Mouse (Mus musculus): ENCODE measurements around the gene Armc5. TPM values are rescaled to one million over a fixed set of nuclear protein-coding genes. Genes with fewer than 3 reads are reported as not detected.

Gene Armc5
- not detected in 2 replicates for polyA plus RNA-seq (2012; ENCODE audit: insufficient read depth, insufficient read length, low replicate concordance, missing spikeins)

DNA sequence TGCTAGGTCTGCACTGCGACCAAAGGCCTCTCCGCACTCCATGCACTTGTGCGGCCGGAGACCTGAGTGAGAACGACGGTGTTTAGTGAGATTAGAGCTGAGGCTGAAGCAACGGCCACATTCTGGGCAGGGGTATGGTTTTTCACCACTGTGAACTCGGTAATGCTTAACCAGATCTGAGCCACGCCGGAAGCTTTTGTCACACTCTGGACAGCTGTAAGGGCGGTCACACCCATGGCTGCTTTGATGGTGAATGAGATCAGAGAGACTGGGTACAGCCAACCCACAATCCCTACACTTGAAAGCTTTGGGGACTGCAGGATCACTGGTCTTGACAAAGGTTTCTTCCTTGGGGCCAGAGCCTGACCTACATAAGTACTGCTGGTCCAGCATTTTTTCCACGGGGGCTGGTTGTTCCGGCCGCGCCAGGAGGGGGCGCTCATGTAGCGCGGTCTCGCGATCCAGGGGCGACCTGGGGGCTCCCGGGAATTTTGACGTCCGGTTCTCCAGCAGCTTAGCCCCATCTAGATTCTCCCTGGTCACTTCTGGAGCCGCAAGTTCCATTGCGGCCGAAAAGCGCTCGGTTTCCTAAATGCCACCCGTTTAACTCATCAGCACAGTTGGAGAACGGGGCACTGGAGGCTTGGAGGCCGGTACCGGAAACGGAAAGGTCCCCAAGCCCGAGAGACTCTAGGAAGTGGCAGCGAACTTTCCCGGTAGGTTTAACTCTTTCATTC, at the start of gene Armc5:
TSS of gene Armc5 (plus strand) at position 487 of the 737 bp plus-strand sequence.
- Histone ChIP-seq H3K27ac (ENCODE audit: insufficient read depth, low read depth, low read length) (peak within 1 kb of the TSS; percentile 87), H3K4me3 (ENCODE audit: insufficient read depth, low read depth, low read length) (peak within 1 kb of the TSS; percentile 72), H3K4me1 (ENCODE audit: control insufficient read depth, insufficient read depth, low read length) (peaks cover 11% of the 10 kb centered on the region)
- TF ChIP-seq CTCF (IDR thresholded peaks at IDR 0.05; ENCODE audit: insufficient read depth, low read depth, low read length) (peak; percentile 97), POLR2A (IDR thresholded peaks at IDR 0.05; ENCODE audit: insufficient read depth, low read depth, low read length) (no peak)
- WGBS: 23% methylated on average over 37 of the region's 37 CpGs

DNA sequence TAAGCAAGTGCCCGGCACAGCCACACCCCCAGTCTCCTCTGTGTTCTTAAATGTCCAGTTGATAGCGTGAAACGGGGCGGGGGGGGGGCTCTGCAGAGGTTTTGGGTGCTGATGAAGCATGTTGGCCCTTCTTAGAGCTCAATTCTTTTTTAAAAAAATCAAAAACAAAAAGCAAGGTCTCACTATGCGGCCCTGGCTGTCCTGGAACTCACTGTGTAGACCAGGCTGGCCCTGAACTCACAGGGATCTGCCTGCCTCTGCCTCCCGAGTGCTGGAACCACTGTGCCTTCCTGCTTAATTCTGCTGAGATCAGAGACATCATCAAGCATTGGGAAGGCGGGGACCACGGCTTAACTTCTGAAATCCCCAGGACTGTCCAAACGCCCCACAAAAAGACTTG, 35.5 kb upstream of the Armc5 start:
- H3K27ac ChIP-seq (ENCODE audit: insufficient read depth, low read depth, low read length): no peak overlapping the region
- no peaks in the 10 kb centered on the region for H3K4me1 ChIP-seq (ENCODE audit: control insufficient read depth, insufficient read depth, low read length)
- TF ChIP-seq CTCF (IDR thresholded peaks at IDR 0.05; ENCODE audit: insufficient read depth, low read depth, low read length) (no peak), POLR2A (IDR thresholded peaks at IDR 0.05; ENCODE audit: insufficient read depth, low read depth, low read length) (no peak)
- no peak overlapping the region for H3K4me3 ChIP-seq (ENCODE audit: insufficient read depth, low read depth, low read length)
- 89% methylated on average over 9 of the region's 9 CpGs for WGBS

DNA sequence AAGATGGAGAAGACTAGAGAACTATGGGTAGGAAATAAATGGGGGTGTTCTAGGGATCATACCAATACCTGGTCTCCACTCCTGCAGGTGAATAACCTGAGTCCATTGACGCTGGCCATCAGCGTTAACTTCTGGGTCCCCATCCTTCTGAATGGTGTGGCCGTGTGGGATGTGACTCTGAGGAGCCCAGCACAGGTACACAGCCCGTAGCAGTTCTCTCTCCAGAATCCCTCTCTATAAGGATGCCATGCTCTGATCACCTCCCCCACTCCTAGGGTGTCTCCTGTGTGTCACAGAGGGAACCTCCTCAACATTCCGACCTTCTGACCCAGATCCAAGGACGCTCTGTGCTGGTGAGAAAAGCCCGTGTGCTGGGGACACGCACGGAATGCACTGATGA, 34.1 kb upstream of the Armc5 start:
- WGBS: 83% methylated on average over 9 of the region's 9 CpGs
- Histone ChIP-seq H3K27ac (ENCODE audit: insufficient read depth, low read depth, low read length) (no peak overlapping the region), H3K4me1 (ENCODE audit: control insufficient read depth, insufficient read depth, low read length) (no peaks in the 10 kb centered on the region), H3K4me3 (ENCODE audit: insufficient read depth, low read depth, low read length) (no peak overlapping the region)
- no peak for TF ChIP-seq CTCF (IDR thresholded peaks at IDR 0.05; ENCODE audit: insufficient read depth, low read depth, low read length)
- TF ChIP-seq POLR2A (IDR thresholded peaks at IDR 0.05; ENCODE audit: insufficient read depth, low read depth, low read length): no peak

DNA sequence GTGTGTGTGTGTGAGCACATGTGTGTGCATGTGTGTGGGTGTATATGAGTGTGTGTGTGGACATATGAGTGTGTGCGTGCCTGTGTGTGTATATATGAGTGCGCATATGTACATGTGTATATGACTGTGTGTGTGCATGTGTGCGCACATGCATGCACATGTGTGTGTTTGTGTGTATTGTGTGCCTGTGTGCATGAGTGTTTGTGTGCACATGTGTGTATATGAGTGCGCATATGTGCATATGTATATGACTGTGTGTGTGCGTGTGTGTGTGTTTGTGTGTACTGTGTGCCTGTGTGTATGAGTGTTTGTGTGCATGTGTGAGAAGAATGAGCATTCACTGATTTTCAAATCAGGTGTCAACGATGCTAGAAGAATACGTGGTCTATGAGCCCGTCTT, 33.0 kb upstream of the Armc5 start:
- TF ChIP-seq POLR2A (IDR thresholded peaks at IDR 0.05; ENCODE audit: insufficient read depth, low read depth, low read length) (no peak), CTCF (IDR thresholded peaks at IDR 0.05; ENCODE audit: insufficient read depth, low read depth, low read length) (no peak)
- 82% methylated on average over 8 of the region's 8 CpGs for WGBS
- no peak overlapping the region for H3K4me3 ChIP-seq (ENCODE audit: insufficient read depth, low read depth, low read length)
- no peak overlapping the region for H3K27ac ChIP-seq (ENCODE audit: insufficient read depth, low read depth, low read length)
- H3K4me1 ChIP-seq (ENCODE audit: control insufficient read depth, insufficient read depth, low read length): no peaks in the 10 kb centered on the region

DNA sequence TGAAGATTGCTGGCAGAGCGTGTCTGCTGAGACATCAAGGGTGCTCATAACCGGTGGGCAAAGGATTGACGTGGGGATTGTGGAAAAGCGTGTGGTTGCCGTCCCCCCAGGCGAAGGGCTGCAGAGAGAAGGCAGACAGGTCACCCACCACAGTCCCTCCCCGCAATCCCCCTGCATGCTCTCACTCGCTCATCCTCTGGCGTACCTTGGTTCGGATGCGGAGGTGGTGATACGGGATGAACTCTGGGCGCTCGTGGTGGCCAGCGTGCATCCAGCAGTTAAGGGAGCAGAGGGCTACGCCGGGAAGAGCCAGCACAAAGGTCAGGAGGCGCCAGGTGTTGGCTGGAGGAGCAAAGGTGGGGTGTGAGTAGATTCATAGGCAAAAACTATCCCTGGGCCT, 31.4 kb upstream of the Armc5 start:
- H3K27ac ChIP-seq (ENCODE audit: insufficient read depth, low read depth, low read length): no peak overlapping the region
- WGBS: 90% methylated on average over 18 of the region's 18 CpGs
- H3K4me1 ChIP-seq (ENCODE audit: control insufficient read depth, insufficient read depth, low read length): no peaks in the 10 kb centered on the region
- no peak for TF ChIP-seq POLR2A (IDR thresholded peaks at IDR 0.05; ENCODE audit: insufficient read depth, low read depth, low read length)
- no peak for TF ChIP-seq CTCF (IDR thresholded peaks at IDR 0.05; ENCODE audit: insufficient read depth, low read depth, low read length)
- no peak overlapping the region for H3K4me3 ChIP-seq (ENCODE audit: insufficient read depth, low read depth, low read length)

DNA sequence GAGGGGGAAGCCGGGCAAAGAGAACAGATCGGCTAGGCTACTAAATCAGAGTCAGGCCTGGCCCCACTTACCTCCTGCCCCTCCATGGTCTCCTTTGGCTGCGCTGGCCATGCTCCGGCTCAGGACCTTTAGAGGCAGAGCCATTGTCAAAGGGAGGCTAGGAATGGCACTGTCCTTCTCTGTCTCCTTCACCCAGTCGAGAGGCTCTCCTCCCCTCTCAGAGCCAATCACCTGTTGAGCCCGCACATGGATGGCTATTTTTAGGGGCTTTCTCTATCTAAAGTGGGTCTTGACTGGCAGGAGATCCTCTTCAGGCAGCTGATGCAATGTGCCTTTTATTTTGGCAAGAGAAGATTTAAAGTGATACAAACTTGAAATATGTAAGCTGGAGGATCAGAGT, 31.0 kb upstream of the Armc5 start, which contains the start of gene Cox6a2:
TSS of gene Cox6a2 (minus strand) at position 236 of the 400 bp plus-strand sequence.
- TF ChIP-seq CTCF (IDR thresholded peaks at IDR 0.05; ENCODE audit: insufficient read depth, low read depth, low read length) (no peak), POLR2A (IDR thresholded peaks at IDR 0.05; ENCODE audit: insufficient read depth, low read depth, low read length) (no peak)
- Histone ChIP-seq H3K4me3 (ENCODE audit: insufficient read depth, low read depth, low read length) (no peak within 1 kb of the TSS), H3K4me1 (ENCODE audit: control insufficient read depth, insufficient read depth, low read length) (no peaks in the 10 kb centered on the region), H3K27ac (ENCODE audit: insufficient read depth, low read depth, low read length) (no peak within 1 kb of the TSS)
- WGBS: 88% methylated on average over 6 of the region's 6 CpGs

DNA sequence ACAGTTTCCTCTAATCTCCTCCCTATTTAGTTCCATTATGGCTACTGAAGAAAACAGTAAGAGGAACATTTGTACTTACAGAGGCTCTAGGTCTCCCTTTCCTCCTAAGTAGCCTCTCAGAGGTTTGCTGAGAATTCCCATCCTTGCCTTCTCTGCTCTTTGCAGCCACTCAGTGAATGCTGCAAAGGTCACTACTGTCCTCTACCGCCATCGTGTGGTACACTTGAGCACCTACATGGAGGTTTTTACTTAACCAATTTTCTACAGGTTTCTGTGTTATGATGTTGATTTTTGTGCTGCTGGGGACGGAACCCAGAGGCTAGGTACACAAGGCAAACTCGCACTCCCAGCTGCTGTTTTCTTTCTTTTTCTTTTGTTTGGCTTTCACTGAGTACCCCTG, 29.0 kb upstream of the Armc5 start:
- Histone ChIP-seq H3K27ac (ENCODE audit: insufficient read depth, low read depth, low read length) (no peak overlapping the region), H3K4me1 (ENCODE audit: control insufficient read depth, insufficient read depth, low read length) (no peaks in the 10 kb centered on the region), H3K4me3 (ENCODE audit: insufficient read depth, low read depth, low read length) (no peak overlapping the region)
- WGBS: 5% methylated on average over 4 of the region's 4 CpGs
- no peak for TF ChIP-seq POLR2A (IDR thresholded peaks at IDR 0.05; ENCODE audit: insufficient read depth, low read depth, low read length)
- no peak for TF ChIP-seq CTCF (IDR thresholded peaks at IDR 0.05; ENCODE audit: insufficient read depth, low read depth, low read length)

DNA sequence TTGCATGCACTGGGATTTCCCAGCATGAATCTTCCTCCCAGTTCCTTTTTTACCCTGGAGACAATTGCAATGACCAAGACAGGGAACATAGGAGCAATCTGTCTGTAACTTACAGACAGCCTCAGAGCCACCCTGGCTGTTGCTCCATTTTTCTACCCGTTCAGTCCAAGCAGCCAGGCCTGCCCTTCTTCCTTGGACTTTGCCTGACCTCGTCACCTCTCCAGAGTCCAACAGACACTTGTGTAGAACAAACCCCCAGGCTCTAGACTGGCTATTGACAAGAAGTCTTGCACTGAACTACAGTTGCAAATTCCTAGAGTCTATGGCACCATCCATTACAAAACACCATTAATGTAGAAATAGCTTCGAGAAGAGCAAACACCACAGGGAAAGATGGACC, 27.3 kb upstream of the Armc5 start:
- H3K4me1 ChIP-seq (ENCODE audit: control insufficient read depth, insufficient read depth, low read length): no peaks in the 10 kb centered on the region
- 66% methylated on average over 3 of the region's 3 CpGs for WGBS

DNA sequence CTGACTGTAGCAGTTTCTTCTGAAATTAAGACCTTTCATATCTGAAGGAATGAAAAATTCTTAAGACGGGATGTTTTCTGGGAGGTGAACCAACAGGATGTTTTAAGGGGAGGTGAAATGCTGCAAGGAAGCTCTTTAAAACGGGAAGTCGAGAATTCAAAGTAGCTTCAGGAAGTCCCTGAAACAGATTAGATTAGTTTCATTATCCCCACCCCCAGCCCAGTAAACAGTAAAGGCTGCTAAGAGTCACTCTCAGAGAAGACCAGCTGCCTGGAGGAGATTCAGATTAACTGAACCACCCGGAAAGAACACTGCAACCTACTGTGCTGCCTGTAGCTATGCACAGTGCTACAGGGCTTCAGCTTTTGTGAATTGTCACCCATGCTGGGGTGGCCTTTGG, 17.2 kb upstream of the Armc5 start:
- no peak for TF ChIP-seq POLR2A (IDR thresholded peaks at IDR 0.05; ENCODE audit: insufficient read depth, low read depth, low read length)
- H3K4me3 ChIP-seq (ENCODE audit: insufficient read depth, low read depth, low read length): no peak overlapping the region
- H3K27ac ChIP-seq (ENCODE audit: insufficient read depth, low read depth, low read length): no peak overlapping the region
- no peaks in the 10 kb centered on the region for H3K4me1 ChIP-seq (ENCODE audit: control insufficient read depth, insufficient read depth, low read length)
- 89% methylated on average over 4 of the region's 4 CpGs for WGBS

More for the DNA sequence above, 27.3 kb upstream of the Armc5 start:
- Histone ChIP-seq H3K27ac (ENCODE audit: insufficient read depth, low read depth, low read length) (no peak overlapping the region), H3K4me3 (ENCODE audit: insufficient read depth, low read depth, low read length) (no peak overlapping the region)
- TF ChIP-seq CTCF (IDR thresholded peaks at IDR 0.05; ENCODE audit: insufficient read depth, low read depth, low read length) (no peak), POLR2A (IDR thresholded peaks at IDR 0.05; ENCODE audit: insufficient read depth, low read depth, low read length) (no peak)
